Mouse (Mus musculus) hindbrain, embryonic 11.5 days (tissue): ENCODE measurements around the gene Ranbp3. TPM values are rescaled to one million over a fixed set of nuclear protein-coding genes. Genes with fewer than 3 reads are reported as not detected.

Experiments used
- ATAC-seq: fragments of 200-750 bp; cut with Nextera tagmentation; 2 replicates; pipeline ENCODE4 v1.8.0; 2017; ENCODE audit warnings: mild to moderate bottlenecking, moderate TSS enrichment, moderate library complexity; ENCODE audit not compliant: low FRiP score
- DNase-seq: peaks from one replicate; pipeline ENCODE4 v3.0.0-alpha.2; 2015; ENCODE audit warnings: low spot score
- H3K27ac ChIP-seq: fragments of 300-500 bp; sonication (generic); 2 replicates; pipeline ENCODE4 v1.5.1; 2014; ENCODE audit warnings: mild to moderate bottlenecking, low read depth, low read length
- H3K27me3 ChIP-seq: fragments of 300-500 bp; sonication (generic); 2 replicates; pipeline ENCODE4 v1.6.1; 2014; ENCODE audit warnings: mild to moderate bottlenecking, low read length, moderate library complexity, mixed read lengths; ENCODE audit not compliant: control insufficient read depth, insufficient read depth
- H3K36me3 ChIP-seq: fragments of 300-500 bp; sonication (generic); 2 replicates; pipeline ENCODE4 v1.6.1; 2014; ENCODE audit warnings: mild to moderate bottlenecking, low read length, moderate library complexity, mixed read lengths; ENCODE audit not compliant: control insufficient read depth, insufficient read depth
- H3K4me1 ChIP-seq: fragments of 300-500 bp; sonication (generic); replicated peaks from 2 replicates; pipeline ENCODE4 v1.6.1; 2014; ENCODE audit warnings: low read length, mixed read lengths; ENCODE audit not compliant: control insufficient read depth, insufficient read depth
- H3K4me2 ChIP-seq: fragments of 300-500 bp; sonication (generic); replicated peaks from 2 replicates; pipeline ENCODE4 v1.6.1; 2014; ENCODE audit warnings: mild to moderate bottlenecking, low read depth, low read length
- H3K4me3 ChIP-seq: fragments of 300-500 bp; sonication (generic); 2 replicates; pipeline ENCODE4 v1.5.1; 2014; ENCODE audit warnings: low read depth, low read length
- H3K9ac ChIP-seq: fragments of 300-500 bp; sonication (generic); 2 replicates; pipeline ENCODE4 v1.6.1; 2014; ENCODE audit warnings: low read depth, low read length
- H3K9me3 ChIP-seq: fragments of 300-500 bp; sonication (generic); 2 replicates; pipeline ENCODE4 v1.6.1; 2016; ENCODE audit warnings: low read length; ENCODE audit not compliant: control insufficient read depth
- WGBS: fragments of 180-500 bp; shearing (Covaris S2); extraction: QIAGEN DNeasy Blood & Tissue Kit; methylation state at CpG from one replicate; pipeline ENCODE4 v1.1.7; 2014; 5-methylcytosine and 5-hydroxymethylcytosine counted together
- polyA plus RNA-seq: library from polyadenylated mRNA; unstranded; fragments of >200 nt; fragmentation: Nextera tagmentation; extraction: Ambion mirVana; gene quantifications from 2 replicates; pipeline ENCODE4 v1.2.1, GENCODE M21; 2014

The Ranbp3 gene
- polyA plus RNA-seq, 1 experiment from 2014 or later: 94.2 TPM

DNA sequence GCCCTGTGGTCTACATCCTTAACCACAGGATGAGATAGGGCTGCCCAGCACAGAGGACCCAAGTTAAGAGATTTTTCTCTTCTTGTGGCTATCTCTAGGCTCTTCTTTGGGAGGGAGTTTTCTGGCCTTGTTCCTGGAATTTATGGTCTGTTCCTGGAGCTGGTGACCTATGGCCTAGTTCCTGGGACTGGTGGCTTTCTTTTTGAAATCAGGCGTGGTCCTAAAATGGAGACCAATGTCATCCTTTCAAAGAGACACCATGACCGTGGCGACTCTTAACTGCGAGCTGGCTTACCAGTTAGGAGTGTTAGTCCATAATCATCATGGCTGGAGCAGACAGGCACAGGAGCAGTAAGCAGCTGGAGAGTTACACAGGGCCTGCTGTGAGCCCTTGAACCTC is 6.7 kb upstream of the Ranbp3 start:
- ATAC-seq (no peak), DNase-seq (no peak)
- no peaks in the 10 kb centered on the region for H3K4me1 ChIP-seq
- H3K27me3 ChIP-seq: no peaks in the 10 kb centered on the region
- no peak overlapping the region for H3K4me2 ChIP-seq
- H3K4me3 ChIP-seq: no peak overlapping the region
- no peaks in the 10 kb centered on the region for H3K9me3 ChIP-seq
- no peak overlapping the region for H3K9ac ChIP-seq
- no peak overlapping the region for H3K27ac ChIP-seq
- 96% methylated on average over 4 of the region's 4 CpGs for WGBS
- no peaks in the 10 kb centered on the region for H3K36me3 ChIP-seq

DNA sequence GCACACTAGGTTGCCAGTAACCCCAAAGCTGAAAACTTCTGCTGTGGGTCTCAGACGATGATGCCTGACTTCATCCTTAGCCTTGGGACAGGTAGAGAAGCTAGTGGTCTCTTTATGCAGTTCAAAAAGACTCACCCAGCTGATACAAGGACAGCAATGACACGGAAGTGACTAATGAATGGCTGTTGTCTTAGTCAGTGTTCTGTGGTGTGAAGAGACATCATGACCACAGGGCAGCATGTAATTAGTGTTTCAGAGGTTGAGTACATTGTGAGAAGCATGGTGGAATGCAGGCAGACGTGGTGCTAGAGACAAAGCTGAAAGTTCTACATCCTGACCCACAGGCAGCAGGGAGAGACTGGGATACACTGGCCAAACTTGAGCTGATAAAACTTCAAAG is 5.5 kb upstream of the Ranbp3 start:
- H3K27ac ChIP-seq: no peak overlapping the region
- no peaks in the 10 kb centered on the region for H3K27me3 ChIP-seq
- no peak overlapping the region for H3K4me3 ChIP-seq
- DNase-seq (no peak), ATAC-seq (no peak)
- WGBS: 81% methylated on average over 3 of the region's 3 CpGs
- H3K4me1 ChIP-seq: no peaks in the 10 kb centered on the region
- no peak overlapping the region for H3K4me2 ChIP-seq
- H3K9ac ChIP-seq: no peak overlapping the region
- H3K36me3 ChIP-seq: no peaks in the 10 kb centered on the region
- no peaks in the 10 kb centered on the region for H3K9me3 ChIP-seq

DNA sequence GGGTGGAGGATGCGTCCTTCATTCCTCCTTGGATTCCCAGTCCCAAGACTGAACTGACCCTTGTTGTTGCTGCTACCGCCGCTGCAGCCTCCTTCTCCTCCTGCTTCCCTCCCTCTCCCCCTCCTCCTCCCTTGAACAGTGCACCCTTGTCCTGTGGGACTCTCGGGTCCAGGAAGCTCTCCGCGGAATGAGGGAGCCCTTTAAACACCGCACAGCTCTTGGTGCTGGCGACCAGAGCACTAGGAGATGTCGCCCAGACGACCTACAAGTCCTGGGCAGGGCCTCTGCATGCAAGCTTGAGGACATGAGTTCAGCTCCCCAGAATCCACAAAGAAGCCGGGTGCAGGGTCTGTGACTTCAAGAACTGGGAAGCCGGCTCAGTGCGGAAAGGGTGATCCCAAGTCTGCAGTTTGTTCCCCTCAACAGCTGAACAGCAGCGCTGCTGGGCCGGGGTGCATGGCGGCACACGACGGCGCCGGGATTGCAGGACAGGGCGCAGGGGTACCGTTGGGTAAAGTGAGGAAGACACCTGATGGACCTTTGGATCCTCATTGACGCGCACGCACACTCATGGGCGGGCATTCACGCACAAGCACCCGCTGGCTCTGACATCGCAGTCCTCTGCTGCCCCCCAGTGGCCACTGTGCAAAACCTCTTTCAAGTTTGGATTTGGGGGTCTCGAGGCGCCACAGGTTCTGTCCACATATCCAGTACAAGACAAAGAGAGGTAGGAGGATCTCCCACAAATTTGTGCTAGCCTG is 4.5 kb upstream of the Ranbp3 start:
- H3K9me3 ChIP-seq: no peaks in the 10 kb centered on the region
- H3K27ac ChIP-seq: no peak overlapping the region
- H3K9ac ChIP-seq: peak overlapping the region; percentile 25
- DNase-seq (peak; percentile 94), ATAC-seq (peak; percentile 5)
- H3K36me3 ChIP-seq: no peaks in the 10 kb centered on the region
- peak overlapping the region; percentile 24 for H3K4me3 ChIP-seq
- H3K4me1 ChIP-seq: no peaks in the 10 kb centered on the region
- peak overlapping the region; percentile 57 for H3K4me2 ChIP-seq
- no peaks in the 10 kb centered on the region for H3K27me3 ChIP-seq
- WGBS: 6% methylated on average over 31 of the region's 31 CpGs

- Histone ChIP-seq H3K4me1 (peaks cover 6% of the 10 kb centered on the region; the same call in 1 of the 2 replicates), H3K9me3 (no peaks in the 10 kb centered on the region), H3K36me3 (no peaks in the 10 kb centered on the region), H3K4me2 (no peak overlapping the region), H3K27ac (no peak overlapping the region), H3K27me3 (no peaks in the 10 kb centered on the region), H3K4me3 (no peak overlapping the region), H3K9ac (no peak overlapping the region)
- DNase-seq: no peak
- ATAC-seq: no peak
- 89% methylated on average over 8 of the region's 8 CpGs for WGBS
These were observed 3.3 kb upstream of the Ranbp3 start for GRCm38 (mm10) chr17:56669766-56670165.

- Histone ChIP-seq H3K4me2 (peak overlapping the region; percentile 84), H3K4me1 (peaks cover 8% of the 10 kb centered on the region; the same call in 1 of the 2 replicates), H3K36me3 (peaks cover 3% of the 10 kb centered on the region; the same call in 1 of the 2 replicates), H3K27me3 (no peaks in the 10 kb centered on the region), H3K9me3 (no peaks in the 10 kb centered on the region), H3K4me3 (peak overlapping the region; percentile 97), H3K9ac (peak overlapping the region; percentile 97), H3K27ac (peak overlapping the region; percentile 68)
- ATAC-seq (no peak; the same call in 1 of the 2 replicates), DNase-seq (no peak)
- WGBS: 4% methylated on average over 23 of the region's 37 CpGs
These were observed 738 bp downstream of the Ranbp3 start for GRCm38 (mm10) chr17:56673647-56674416.

GRCm38 (mm10) chr17:56681791-56682190 is 8.7 kb downstream of the Ranbp3 start:
- DNase-seq (no peak), ATAC-seq (no peak)
- Histone ChIP-seq H3K9me3 (no peaks in the 10 kb centered on the region), H3K4me1 (no peaks in the 10 kb centered on the region), H3K4me3 (no peak overlapping the region), H3K9ac (no peak overlapping the region), H3K27me3 (no peaks in the 10 kb centered on the region), H3K4me2 (no peak overlapping the region), H3K36me3 (peaks cover 7% of the 10 kb centered on the region; the same call in 1 of the 2 replicates), H3K27ac (no peak overlapping the region)
- 85% methylated on average over 4 of the region's 4 CpGs for WGBS

DNA sequence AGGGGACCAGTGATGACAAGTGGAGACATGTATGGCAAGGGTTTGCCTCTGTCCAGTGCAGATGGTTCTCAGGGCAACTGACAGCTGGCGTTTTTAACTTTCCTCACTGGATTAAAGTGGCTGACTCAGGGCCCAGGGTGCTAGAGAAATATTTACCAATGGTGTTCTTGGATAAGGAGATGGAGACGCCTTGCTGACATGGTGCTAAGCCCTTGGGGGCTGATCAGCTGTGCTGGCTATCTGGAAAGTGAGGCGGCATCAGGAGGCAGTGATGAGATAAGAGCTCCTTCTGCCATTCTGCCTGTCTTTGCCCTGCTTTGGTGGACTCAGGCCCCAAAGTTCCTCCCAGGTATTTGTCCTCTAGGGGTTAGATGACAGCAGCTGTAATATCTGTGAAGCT is 9.8 kb downstream of the Ranbp3 start:
- Histone ChIP-seq H3K4me3 (no peak overlapping the region), H3K27me3 (no peaks in the 10 kb centered on the region), H3K4me2 (no peak overlapping the region), H3K27ac (no peak overlapping the region), H3K9ac (no peak overlapping the region), H3K36me3 (peaks cover 4% of the 10 kb centered on the region; the same call in 1 of the 2 replicates), H3K9me3 (no peaks in the 10 kb centered on the region), H3K4me1 (no peaks in the 10 kb centered on the region)
- no peak for ATAC-seq
- WGBS: 91% methylated on average over 3 of the region's 3 CpGs
- no peak for DNase-seq

- 88% methylated on average over 5 of the region's 5 CpGs for WGBS
- Histone ChIP-seq H3K9me3 (no peaks in the 10 kb centered on the region), H3K4me1 (no peaks in the 10 kb centered on the region), H3K4me3 (no peak overlapping the region), H3K27me3 (no peaks in the 10 kb centered on the region), H3K36me3 (0 out of 2 replicates have a peak, but pooled peaks cover 8% of the 10 kb centered on the region), H3K27ac (no peak overlapping the region), H3K9ac (no peak overlapping the region), H3K4me2 (no peak overlapping the region)
- ATAC-seq (no peak), DNase-seq (no peak)
These were observed 10.5 kb downstream of the Ranbp3 start for GRCm38 (mm10) chr17:56683546-56684140.
